Mouse (Mus musculus) ovary, adult 18-20 months (tissue): ENCODE measurements around the gene Lipc.
A peak's percentile ranks its signal among the peaks of the same experiment; 100 is the strongest.

Source experiments
- DNase-seq: peaks from one replicate; pipeline ENCODE4 v3.0.0; 2022; ENCODE audit warnings: low spot score, mixed read lengths

Lipc gene

DNA sequence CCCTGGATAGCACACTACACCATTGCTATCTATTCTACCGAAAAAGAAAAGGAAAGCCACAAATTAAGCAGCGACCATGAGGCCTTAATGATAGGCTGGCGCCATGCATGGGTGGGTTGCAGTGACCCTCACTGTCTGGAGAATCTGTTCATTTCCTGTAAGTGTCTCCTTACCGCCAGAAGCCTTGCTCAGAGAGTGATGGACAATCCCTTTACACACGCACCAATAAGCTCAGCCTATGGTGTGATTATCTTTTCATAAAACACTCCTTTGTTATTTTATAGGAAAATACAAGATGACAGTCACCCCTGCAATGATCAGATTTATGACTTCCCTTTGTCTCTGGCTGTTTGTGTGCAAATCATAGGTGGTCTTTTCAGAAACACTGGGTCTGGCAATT, 92.8 kb downstream of the Lipc start:
- DNase-seq, result no peak

DNA sequence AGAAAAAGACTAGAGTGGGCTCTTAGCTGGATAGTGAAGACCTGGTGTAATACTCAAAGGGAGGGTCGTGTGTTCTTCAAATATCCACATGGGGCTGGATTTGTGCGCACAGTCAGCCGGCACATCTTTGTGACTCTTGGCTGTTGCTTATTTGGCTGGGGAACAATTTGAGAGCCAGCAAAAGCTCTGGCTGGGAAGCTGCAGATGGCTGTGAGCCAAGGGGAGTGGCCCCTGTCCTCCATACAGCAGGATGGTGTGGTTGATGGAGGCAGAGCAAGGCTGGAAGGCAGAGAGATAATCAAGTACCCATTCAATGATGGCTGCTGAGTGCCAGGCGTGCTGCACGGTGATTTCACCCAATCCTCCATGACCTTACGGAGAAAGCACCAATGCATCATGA, 96.2 kb downstream of the Lipc start:
- no peak for DNase-seq

DNA sequence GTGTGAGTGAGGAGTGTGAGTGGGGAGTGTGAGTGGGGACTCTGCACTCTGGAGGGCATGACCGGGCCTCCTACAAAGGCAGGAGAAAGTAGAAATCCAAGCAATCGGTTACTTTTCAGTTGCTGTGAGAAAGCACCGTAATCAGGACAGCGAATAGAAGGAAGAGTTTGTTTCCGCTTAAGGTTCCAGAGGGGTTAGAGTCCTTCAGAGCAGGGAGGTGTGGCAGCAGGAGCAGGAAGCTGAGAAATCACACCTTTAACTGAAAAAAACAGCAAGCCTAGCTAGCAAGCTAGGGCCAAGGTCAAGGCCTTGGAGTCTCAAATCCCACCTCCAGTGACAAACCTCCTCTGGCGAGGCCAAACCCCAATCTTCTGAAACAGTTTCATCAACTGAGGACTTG, 97.1 kb downstream of the Lipc start:
- no peak for DNase-seq

DNA sequence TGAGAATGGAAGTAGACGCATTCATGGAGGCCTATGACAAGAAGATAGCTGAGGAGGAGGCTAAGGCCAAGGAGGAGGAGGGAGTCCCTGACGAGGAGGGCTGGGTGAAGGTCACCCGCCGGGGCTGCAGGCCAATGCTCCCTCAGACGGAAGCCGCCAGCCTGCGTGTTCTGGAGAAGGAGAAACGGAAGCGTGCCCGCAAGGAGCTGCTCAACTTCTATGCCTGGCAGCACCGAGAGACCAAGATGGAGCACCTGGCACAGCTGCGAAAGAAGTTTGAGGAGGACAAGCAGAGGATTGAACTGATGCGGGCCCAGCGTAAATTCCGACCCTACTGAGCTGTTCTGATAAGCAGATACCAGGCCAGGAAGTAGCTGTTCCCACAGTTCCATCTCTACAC, 98.9 kb downstream of the Lipc start:
- peak; percentile 53 for DNase-seq

DNA sequence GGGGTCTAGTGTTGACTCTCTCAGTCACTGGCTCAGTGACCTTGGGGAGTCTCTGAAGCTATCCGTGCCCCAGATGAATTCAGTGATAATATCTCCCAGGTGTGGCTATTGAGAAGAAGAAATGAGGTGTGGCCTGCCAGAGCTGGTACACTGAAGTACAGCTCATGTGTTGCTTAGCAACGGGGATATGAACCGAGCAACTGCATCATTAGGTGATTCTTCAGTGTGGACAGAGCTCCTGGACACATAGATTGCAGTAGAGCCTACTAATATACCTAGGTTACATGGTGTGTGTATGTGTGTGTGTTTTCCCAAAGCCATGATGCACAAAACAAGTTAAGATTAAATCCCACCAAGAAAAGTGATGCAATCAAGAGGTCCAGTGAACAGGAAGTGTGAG, 100.5 kb downstream of the Lipc start:
- DNase-seq, result no peak

DNA sequence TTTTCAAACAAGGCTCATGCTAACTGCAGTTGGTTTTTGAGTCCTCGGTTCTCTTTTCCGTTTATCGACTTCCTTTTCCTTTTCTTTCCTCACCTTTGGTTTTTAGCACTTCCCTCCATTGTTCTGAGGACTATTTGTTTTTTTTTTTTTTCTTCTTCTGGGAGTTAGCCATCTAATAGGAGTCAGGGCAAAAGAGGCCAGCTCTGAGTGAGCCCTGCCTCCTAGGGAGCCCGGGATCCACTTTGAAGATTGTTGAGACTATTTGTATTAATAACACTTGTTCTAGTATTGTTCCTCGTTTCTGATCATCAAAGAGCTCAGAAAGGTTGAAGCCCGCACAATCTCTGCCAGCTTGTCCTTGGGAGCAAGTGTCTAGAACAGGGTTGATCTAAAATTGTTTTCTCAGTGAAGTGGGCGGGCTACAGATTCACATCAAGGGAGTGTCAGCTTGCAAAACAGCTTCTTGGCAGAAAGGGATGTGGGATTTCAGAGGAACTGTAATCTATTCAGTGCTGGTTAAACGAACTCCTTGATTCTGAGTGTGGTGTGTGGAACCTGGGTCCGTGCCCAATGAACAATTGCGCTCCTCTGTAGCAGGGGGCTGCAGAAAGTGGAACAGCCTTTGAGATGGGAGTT, 103.8 kb downstream of the Lipc start:
- peak; percentile 38 for DNase-seq

DNA sequence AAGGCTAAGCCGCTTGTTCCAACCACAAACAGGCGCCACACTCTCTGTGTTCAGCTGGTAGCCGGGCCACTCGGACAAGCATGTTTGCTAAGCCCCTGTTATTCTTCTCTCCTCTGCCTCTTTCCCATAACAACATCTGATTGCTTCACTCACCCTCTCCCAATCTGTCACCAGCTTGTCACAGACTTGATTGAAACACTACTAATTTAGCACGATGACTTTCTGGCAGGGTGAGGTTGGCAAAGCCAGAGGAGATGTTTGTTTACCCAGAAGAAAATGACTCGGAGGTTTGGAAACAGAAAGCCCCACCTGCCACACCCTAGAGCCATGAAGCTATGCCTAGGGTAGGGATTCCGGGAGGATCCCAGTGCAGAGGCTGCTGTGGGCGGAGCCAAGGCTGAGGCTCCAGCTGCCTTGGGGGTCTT, 104.4 kb downstream of the Lipc start:
- no peak for DNase-seq

DNA sequence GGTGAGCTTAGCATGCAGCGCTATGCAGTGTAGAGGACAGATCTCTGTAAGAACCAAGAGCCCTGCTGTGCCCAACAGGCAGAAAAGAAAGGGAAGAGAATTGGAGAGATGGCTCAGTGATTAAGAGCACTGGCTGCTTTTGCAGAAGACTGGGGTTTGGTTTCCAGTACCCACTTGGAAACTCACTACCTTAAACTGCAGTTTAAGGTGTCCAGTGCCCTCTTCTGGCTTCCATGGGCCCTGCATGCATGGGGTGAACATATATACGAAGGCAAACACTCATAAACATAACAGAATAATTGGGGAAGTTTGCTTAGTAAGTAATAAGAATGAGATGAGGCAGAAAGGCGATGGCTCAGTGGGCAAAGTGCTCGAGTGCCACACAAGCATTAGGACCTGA, 108.8 kb downstream of the Lipc start:
- no peak for DNase-seq

DNA sequence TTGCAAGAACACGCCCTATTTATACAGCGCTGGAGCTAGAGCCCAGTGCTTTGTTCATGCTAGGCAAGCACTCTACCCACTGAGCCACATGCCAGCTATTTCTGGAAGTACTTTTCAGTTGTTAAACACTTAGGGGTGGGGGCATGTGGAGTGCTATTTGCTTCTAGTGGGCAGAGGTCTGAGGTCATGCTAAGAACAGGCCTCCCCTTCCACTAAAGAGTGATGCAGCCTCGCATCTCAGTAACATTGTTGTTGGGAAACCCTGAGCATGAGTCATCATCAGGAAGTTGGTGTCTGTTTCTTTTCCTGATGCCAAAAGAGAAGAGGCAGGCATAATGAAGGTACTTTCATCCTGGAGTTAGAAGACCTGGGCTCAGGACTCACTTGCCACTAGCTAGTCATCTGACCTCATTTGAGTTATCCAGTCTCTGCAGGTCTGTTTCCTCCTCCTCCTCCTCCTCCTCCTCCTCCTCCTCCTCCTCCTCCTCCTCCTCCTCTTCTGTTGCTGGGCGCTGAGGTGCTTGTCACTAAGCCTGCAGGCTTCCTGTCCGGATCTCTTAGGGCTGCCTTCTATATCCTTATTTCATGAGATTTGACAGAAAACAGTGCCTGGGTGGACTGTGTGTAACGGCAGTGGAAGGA, 109.6 kb downstream of the Lipc start:
- no peak for DNase-seq

DNA sequence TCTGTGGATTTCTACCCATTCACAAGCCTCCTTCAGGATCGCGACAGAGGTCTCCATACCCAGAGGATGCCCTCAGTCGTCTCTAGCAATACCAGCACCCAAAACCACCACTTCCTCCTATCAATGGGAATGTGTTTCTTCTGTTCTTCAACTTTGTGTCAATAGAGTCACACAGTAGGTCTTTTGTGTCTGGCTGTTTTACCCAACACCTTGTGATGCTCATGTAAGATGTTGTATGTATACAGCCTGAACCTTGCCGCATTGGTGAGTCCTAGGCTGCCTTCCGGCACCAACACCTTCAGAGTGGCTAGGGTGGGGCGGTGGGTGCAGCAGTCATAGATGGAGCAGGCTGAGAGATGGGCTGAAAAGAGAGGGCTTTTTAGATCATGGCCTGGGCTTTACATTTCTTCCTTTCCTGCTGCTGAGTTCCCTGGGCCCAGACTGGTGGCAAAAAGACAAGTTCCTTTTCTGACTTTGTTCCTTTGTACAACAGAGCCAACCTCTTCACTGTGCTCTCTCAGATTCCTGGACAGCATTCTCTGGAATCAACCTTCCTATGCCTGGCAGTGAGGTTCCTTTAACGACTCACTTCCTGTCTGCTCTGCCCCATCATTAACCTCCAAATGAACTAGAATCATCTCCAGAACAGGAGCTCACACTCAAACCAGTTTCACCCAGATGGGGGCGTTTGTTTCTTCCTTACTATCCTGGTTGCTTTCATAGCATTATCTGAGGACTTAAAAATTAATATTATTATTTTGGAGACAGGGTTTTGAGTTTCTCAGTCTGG, 110.4 kb downstream of the Lipc start:
- DNase-seq, result no peak

DNA sequence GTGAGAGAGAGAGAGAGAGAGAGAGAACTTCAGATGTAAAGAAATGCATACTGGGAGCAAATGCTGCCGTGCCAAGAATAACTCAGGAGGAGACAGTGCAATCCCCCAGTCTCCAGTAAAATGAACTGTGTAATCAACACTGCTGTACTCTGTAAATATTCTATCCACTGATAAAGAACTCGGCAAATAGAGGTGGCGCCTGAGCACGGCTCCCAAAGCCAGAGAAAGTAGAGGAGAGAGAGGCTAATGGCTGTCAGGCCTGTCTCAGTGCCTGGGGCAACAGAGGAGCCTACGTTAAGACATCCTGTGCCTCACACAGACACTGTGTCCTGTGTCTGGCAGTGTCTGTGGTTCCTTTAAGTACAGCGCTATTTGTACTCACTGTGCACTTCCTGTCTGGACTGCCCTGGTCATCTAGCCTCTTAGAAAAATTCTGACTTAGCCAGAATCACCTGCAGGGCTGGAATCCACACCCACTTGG, 111.1 kb downstream of the Lipc start:
- no peak for DNase-seq

DNA sequence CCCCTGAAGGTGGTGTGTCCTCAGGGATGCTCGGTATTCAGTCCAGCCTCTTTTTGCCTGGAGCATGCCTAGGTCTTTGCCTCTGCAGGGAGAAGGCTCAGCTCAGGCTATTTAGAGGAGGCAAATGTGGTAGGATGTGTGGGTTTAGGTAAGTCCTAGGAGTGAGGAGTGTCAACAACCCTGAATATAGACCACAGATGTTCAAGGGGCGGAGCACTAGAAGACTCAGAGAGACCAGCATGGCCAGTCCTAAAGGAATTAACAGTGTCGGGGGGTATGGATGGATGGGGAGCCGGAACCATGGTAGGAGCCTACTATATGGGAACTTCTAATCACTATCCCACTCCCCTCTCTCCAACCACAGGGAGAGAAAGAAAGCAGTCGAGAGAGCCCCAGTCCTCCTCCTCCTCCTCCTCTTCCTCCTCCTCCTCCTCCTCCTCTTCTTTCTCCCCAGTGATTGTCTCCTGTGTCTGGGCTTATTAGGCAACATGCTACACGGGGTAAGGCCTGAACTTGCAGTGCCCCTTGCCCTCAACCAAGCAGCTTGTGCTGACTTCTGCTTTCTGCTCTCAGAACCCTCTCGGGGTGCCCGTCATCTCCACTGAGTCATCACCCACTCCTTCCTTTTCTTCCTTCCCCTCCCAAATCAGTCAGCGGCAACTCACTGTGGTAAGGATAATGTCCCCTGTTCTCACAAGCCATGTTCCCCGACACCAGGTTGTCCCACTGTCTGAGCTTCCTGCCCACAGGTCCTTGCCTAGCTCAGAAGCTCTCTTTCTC, 113.7 kb downstream of the Lipc start:
- no peak for DNase-seq

DNA sequence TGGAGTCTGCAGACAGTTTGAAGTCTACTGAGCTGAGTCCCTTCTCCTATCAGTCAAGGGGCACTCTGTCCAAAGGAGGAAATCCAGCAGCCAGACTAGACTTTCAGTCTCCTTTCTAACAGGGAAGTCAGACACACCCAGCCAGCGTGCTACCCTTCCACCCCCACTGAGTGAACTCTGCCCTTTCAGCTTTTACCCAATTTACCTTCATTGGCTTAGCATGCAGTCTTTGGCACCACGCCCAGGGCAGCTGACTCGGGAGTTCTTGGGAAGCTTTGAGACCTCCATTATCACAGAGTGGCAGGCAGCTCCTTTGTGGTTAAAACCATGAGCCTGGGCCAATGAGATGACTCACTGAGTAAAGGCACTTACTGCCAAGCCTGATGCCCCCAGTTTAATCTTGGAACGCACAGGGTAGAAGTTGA, 117.3 kb downstream of the Lipc start:
- peak; percentile 71 for DNase-seq

DNA sequence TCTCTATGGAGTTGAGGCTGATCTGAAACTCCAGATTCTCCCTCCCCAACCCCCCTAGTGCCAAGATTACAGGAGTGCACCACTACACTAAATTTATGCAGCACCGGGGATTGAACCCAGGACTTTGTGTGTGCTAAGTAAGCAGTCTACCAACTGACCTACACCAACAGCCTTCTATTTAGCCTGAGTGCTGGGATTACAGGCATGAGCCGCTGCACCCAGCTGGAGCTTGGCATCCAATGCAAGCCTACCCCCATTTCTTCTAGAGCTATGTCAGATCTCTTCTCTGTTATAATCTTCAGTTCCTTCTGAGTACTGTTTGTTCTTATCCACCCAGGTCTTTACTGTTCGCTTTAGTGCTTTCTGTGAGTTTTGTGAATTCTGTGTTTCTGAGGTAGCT, 117.8 kb downstream of the Lipc start:
- DNase-seq, result no peak

DNA sequence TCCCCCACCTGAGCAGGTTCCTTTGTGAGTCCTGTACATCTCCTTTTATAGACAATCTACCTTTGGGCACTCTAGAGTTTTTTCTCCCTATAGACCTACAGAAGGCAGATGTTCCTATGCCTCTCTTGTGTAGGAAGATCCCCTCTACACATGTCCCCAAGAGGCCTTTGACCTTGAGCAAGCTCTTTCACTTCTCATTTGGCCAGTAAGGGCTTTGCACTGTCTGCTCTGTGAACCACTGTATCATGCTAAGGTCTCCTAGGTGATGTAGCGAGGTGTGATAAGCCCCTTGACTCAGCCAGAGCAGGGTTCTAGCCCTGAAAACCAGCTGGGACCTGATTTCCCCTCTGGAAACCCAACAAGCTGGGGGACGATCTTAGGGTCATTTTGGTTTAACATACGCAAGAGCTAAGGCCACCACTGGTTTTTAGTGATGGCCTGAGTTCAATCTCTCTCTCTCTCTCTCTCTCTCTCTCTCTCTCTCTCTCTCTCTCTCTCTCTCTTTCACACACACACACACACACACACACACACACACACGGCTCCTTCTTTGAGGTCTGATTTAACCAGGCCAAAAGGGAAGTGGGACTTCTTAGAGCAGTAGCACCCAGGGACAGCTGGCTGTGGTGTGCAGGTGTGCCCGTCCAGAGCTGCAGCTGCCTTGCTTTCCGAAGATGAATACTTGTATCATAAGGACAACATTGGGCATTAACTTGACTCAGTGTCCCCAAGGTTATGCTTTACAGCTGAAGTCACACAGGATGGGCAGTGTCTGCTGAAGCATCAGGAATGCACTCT, 118.7 kb downstream of the Lipc start:
- no peak for DNase-seq

DNA sequence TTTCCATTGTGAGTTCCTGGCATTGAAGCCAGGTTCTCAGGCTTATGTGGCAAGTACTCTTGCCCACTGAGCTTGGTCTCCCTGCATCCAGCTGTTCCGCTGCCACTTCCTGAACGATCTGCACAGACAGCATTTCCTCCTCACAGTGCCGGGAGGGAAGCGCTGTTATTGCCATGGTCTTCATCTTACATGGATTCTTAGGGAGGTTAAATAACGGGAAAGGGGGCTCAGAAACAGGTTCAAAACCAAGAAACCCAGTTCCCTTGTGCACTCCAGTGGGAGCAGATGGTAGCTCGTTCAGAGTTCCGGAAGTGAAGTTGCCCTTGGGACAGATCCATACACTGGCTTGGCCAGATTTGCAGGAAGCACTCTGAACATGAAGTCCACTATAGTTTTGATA, 119.8 kb downstream of the Lipc start:
- no peak for DNase-seq

DNA sequence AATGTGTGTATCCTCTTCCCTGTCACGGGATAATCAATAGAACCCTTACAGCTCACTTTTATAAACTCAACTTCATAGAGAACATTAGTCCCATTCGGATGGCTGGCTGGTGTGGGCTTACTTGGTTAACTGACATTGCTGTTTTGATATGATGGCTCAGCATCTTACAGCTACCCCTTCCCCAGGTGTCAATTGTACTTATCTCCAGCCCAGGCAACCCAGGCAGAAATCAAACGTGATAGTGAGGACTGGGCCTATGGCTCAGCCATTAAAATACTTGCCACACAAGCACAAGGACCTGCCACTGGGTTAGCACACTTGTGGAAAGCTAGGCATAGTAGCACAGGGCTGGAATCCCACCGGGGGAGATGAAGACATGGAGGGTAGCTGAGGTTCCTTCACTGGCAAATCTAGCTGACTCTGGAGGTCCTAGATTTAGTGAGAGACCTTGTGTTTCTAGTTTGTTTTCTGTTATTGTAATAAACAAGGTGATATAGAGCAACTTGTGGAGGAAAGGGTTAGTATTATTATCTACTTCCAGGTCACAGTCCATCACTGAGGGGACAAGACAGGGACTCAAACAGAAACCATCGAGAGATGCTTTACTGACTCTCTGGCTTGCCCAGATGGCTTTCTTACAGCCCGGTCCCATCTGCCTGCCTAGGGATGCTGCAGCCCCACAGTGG, 121.0 kb downstream of the Lipc start:
- no peak for DNase-seq

DNA sequence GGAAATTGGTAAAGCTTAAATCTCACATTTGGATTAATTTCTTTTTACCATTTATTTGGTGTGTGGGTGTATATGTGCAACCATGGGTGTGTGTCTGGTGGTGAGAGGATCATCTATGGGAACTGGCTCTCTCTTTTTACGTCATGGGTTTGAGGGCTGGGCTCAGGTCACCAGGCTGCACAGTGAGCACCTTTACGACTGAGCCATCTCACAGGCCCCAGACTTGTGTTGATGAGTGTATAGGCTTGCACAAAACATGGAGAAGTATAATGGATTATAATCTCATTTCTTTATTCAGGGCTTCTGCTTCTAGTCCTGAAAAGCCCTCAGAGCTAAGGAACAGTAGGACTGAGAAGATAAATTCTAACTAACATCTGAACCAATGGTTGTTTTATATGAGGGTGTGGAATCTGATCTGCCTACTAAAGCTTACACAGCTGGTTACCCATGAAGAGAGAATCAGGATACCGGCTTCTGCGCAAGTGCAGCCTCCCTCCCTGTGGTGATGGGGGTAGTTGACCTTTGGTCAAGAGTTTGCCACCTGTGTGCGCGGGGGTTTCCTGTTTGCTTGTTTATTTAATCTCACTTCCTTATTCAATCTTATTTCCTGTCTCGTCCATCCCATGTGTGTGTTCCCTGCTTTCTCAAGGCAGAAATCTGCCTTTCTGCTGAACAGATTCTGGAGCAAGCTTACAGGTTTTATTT, 122.1 kb downstream of the Lipc start:
- DNase-seq, result no peak

DNA sequence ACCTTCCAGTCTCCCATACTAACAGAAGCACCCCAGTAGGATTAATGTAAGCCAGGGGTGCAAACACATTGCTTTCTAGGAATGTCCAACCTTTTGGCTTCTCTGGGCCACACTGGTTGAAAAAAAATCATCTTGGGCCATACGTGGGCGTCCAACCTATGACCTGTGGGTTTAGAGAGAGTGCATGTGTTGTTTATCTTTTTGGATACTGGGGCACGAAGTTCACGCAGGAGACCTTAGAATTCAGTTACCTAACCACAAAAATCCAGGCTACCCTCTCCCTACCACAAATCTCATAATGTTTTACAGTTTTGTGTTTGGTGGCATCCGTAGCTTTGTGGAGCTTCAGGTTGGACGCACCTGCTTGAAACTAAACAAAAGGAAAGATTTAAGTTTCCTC, 124.1 kb downstream of the Lipc start:
- no peak for DNase-seq

DNA sequence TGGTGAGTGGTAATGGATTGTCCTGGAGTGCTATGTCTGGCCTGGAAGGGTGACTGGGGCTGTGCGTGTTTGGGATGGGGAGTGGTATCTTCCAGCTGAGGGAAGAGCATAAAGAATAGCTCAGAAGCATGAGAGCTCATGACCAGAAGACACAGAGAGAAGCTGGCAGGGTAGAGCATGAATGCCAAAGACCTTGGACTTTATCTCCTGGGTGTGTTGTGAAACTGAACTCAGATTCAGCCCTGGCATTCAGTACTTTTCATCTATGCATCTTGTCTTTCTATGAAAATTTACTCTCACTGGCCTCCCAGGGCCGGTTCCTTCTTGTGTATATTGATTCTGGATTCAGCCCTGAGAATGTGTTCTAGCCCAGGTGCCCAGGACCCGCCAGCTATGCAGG, 127.9 kb downstream of the Lipc start:
- DNase-seq, result peak; percentile 22
